Mouse (Mus musculus): ENCODE measurements around the gene Smarcd3. TPM values are rescaled to one million over a fixed set of nuclear protein-coding genes. Genes with fewer than 3 reads are reported as not detected.
"Not testable (repeated sequence)": the region's sequence is repeated elsewhere in the genome, so short reads cannot be mapped to it uniquely, and the experiment has no call there.

The Smarcd3 gene
- polyA plus RNA-seq, 3 experiments from 2014 or later = 0.50 to 1.9 (median 0.69) TPM

DNA sequence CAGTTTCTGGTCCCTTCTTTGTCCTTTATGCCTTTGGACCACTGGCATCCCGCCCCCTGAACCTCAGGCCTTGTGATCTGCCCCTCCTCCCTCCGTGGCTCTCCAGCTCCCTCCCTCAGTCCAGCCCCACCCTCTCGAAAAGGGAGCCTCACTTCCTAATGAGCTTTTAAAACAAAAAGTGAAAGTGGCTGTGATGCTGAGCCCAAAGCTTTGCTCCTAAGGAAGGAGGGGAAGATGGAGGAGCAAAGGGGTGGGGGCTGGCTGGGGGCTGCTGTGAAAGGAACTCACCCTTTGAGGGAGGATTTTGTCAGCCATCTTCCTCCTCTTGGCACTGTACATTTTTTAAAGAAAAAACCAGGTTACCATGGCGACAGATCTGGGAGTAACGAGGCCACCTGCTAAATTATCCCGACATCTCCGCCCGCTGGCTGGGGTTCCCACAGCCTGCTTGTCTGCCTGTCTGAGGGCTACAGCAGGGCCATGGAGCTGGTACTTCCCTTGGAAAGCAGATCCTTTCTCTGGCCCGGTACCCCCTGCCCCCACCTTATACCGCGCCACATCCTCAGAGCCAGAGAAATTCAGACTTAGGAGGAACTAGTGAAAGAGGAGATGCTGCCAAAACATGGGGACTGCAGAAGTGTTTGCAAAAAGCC is 27.6 kb downstream of the Smarcd3 start:
- ATAC-seq = peak; percentile 67

DNA sequence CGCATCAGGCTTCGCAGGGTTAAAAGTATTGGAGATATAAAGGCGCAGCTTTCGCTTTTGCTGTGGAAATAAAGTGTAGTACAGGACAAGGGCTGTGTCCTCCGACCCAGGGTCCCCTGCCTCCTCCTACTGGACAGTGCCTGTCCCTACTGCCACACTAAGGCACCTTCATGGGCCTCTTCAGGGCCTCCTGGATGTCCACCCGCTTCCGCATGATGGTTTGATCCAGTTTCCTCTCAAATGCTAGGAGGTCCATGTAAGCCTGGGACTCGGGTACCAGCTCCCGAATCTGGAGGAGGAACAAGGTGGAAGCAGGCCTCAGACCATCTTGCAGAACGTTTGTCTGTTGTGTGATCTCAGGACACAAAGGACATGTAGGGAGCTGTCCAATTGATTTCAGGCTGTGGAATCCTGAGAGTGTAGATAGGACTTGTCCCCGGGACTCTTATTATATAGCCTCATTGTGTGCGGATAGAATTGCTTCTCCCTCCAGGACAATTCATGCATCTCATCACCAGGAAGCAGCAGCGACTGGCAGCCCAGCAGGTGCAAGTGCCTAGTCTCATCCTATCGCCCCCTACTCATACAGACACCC is 28.3 kb downstream of the Smarcd3 start:
- ATAC-seq = no peak

DNA sequence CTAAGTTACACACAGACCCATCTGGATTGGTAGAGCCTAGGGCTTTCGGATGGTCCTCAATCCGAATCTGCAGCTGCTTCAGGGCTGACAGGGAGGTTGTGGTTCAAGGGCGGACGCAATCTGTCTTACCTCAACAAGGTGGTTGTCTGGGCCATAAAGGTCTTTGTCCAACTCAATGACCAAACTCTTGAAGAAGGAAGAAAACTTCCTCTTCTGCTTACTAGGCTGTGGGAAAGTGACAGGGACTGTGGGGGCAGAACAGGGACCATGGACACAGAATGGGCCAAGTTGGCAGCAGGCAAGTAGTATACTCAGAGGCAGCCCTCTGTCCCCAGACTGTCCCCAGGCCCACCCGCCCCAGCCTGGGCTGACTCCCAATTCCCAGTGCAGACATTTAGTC is 28.9 kb downstream of the Smarcd3 start:
- no peak for ATAC-seq

DNA sequence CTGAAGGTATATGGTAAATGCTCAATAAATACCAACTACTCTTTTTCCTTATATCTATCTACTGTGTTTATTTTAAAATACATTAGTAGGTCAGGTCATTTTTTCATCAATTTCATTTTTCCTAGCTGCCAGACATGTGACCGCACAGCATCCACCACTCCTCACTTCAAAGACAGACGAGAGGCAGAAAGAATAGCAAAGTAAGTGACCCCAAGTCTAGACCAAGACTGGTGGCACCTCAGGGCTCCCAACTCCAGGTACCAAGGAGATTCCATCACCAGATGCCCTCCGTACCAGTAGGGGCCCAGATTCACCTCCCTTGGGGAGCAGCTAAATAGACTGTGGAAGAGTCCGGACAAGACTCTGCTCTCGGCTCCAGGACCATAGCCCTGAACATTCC is 29.9 kb downstream of the Smarcd3 start:
- ATAC-seq = no peak

DNA sequence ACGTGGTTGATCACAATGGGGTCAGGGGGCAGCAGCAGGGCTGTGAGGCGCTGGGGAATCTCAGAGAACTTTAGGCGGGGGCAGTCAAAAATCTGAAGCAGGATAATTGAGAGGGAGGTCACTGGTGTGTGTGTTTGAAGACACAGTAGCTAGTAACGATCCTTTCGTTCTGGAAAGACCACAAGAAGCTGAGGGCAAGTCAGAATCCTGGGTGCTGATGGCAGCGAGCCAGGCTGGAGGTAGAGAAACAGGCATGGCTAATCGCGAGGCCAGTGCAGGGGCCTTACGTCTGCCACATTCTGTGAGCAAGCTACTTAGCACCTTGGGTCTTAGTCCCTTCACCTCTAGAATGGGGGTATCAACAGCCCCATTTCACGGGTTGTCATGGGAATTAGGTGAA is 30.3 kb downstream of the Smarcd3 start:
- ATAC-seq = no peak

DNA sequence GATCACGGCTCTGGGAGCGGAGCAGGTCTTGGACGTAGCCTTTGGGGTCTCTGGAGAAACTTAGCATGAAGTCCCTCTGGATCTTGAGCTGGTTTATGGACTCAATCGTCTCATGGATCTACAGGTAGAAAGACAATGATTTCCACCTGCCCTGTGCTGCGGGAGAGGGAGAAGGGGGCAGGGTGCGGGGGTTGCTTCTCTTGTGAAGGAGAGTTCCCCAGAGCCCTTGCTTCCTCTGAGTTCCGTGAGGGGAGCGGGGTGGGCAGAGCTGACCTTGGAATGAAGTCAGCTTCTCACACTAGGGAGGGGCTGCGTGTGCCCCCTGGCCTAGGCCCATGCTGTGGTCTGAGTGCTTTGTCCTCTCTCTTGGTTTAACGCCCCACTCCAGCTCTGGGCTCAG is 31.0 kb downstream of the Smarcd3 start:
- no peak for ATAC-seq

DNA sequence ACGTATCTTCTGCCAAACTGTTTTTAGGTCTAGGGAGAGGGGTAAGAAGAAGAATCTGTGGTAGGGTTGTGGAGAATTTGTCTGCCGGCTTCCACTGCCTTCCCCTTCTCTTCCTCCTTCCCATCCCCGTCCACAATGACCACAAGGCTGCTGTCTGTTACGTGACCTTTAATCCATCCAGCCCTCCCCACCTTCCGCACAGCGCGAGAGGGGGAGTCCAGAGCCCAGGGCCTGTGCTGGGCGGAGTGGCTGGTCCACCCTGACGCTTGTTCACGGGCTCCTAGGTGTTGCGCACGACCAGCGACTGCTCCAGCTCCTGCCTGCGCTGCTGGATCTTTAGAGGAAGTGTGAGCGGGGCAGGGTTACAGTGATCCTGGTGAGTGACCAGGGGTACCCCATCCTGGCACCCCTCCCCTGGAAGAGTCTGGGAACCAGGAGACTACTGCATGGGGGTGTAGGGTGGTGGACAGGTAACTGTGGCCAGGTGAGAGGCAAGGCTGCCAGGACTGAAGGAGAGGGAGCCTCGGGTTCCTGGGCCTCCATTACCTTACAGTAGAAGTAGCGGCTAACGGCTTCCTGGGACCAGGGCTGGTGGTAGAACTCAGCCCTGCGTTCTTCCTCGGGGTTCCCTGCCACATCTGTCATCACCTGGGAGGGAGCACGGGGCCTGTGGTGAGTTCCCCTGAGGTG is 31.6 kb downstream of the Smarcd3 start:
- no peak for ATAC-seq

DNA sequence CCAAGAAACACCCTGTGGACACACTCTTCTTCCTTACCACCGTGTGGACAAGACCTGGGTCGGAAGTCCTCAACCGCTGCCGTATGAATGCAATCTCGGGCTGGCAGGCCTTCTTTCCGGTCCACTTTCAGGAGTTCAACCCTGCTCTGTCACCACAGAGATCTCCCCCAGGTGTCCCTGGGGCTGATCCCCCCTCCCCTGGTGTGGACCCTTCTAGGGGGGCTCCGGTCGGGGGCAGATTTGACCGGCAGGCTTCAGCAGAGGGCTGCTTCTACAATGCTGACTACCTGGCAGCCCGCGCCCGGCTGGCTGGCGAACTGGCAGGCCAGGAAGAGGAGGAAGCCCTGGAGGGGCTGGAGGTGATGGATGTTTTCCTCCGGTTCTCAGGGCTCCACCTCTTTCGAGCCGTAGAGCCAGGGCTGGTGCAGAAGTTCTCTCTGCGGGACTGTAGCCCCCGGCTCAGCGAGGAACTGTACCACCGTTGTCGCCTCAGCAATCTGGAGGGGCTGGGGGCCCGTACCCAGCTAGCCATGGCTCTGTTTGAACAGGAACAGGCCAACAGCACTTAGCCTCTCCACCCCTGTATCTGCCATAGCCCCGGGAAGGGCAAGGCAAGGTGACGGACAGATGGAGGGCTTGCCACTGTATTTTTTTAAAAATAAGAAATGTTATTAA is 32.3 kb downstream of the Smarcd3 start:
- ATAC-seq = no peak

DNA sequence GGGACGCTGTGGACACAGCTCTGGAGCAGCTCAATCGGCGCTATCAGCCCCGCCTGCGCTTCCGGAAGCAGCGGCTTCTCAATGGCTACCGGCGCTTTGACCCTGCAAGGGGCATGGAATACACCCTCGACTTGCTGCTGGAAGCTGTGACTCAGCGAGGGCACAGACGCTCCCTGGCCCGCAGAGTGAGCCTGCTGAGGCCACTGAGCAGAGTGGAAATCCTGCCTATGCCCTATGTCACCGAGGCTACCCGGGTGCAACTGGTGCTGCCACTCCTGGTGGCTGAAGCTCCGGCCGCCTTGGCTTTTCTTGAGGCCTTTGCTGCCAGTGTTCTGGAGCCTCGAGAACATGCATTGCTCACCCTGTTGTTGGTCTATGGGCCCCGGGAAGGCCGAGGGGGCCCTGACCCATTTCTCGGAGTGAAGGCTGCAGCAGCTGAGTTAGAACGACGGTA is 32.9 kb downstream of the Smarcd3 start:
- ATAC-seq = no peak

DNA sequence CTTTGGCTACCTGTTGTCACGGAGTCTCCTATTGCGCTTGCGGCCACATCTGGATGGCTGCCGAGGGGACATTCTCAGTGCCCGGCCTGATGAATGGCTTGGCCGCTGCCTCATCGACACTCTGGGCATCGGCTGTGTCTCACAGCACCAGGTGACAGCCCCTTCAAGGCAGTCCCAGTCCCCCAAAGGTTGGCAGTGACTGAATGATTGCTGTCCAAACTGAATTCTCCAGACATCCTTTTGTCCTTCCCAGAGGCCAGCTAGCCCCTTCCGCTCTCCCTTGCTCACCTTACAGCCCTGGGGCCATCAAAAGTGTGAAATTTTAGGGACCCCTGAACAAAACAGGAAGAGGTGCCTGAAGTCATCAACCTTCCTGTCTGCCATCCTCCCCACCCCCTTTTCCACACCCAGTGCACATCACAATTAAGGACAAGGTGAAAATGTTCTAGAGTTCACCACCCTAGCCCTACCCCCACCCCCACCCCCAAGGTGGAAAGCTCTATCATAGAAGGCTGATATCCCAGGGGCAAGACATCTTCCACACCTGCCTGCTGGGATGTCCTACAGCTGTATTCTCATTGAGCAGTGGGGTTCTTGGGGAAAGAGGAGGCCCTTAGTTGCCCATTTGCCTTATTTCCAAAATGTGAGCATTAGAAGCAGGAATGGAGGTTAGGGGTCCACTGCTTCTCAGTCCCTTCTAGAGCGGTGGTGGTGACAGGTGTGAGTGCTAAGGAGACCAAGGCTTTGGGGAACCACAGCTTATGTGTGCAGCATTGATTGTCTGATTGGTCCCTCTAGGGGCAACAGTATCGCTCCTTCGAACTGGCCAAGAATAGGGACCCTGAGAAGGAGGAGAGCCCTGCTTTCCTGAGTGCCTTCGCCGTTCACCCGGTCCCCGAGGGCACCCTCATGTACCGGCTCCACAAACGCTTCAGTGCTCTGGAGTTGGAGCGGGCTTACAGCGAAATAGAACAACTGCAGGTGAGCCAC is 34.4 kb downstream of the Smarcd3 start:
- ATAC-seq = no peak

DNA sequence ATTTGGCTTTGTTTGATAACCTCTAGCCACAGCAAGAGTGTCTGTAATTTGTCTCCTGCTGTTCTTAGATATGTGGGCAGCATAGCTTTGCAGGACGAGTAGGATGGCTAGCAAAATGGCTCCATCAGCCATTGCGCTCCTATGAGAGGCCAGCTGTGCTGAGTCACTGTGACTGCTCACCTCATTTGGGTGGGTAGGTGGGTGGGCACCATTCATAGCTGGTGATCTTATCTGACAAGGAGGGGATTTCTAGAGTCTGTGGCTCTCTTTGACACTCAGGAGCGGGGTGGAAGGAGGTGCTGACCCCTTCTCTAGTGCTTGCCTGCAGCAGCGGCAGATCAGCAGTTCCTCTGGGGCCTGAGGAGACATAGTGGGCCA is 37.0 kb downstream of the Smarcd3 start:
- ATAC-seq = no peak

DNA sequence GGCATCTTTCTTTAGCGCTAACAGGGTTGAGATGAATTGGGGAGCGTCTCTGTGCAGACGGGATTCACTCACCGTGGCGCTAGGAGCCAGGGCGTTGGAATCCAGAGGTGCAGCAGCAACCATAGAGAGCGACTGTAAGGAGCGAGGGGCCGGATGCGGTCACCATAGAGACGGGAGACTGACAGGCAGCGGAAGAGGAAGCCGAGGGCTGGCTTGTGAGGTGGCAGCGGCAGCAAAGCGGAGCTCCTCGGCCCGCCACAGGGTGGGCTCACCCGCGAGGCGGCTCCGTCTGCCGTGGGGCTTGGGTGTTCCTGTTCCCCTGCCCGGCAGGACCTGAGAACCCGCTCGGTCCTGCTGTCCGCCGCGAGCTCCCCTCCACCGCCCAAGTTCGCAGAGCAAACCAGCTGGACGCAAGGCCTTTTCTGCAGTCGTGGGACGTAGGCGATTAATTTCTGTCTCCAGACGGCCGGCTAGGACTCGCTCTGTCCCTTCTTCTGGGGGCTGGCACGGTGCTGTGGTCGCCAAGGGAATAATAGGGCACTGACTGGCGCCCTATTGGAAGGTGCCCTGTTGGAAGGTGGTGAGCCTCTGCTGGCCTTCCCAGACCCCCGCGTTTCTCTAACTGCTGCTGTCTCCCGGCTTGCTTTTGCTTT is 37.5 kb downstream of the Smarcd3 start, which contains the start of gene Chpf2:
Gene Chpf2, plus strand, starts transcription at position 195 of the 653 bp plus-strand sequence.
- peak; percentile 100 for ATAC-seq

DNA sequence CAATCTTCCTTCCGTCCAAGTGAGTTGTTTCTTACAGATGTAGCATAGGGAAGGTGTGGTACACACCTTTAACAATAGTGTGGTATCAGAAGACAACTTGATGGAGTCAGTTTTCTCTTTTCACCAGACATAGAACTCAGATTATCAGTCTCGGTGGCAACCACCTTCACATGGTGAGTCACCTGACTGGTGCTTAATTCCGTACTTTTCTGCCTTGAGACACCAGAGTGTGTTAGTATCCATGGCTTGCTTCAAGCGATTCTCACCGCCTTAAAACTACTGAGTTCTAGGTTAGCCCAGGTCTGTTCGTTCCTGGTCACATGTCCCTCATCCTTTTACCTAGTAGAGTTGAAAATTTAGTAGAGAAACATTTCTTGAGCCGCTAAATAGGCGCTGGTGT is 38.1 kb downstream of the Smarcd3 start:
- peak; percentile 49 for ATAC-seq

DNA sequence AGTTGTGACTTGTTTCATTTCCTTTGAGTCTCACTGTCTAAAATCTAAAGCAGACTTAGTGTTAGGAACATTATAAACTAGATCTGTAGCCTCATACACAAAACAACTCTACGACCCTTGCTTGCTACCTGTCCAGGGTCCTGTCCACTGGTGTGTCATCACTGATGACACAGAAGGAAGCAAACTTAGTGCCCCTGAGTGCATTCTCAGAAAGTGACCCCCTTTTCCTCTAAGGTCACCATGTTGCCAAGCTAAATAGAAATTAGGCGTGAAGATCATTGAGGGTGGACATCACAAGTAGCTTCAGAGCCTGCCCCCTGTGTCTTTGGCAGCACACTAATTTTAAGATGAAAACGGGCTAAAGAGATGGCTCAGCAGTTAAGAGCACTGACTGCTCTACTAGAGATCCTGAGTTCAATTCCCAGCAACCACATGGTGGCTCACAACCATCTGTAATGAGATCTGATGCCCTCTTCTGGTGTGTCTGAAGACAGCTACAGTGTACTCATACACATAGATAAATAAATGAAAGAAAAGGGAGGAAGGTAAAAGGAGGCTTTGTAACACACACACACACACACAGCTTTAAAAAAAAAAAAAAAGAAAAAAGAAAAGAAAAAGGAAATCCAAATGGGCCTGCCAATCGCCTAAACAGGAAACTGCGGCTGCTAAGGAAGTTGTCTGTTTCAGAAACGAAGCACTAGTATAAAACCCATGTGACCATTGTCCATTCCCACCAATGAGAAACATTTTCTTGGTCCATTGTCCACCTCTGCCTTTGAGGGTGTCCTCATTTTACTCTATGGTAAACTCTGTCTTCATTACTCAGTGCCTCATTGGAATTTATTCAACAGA is 45.9 kb downstream of the Smarcd3 start:
- ATAC-seq = no peak

DNA sequence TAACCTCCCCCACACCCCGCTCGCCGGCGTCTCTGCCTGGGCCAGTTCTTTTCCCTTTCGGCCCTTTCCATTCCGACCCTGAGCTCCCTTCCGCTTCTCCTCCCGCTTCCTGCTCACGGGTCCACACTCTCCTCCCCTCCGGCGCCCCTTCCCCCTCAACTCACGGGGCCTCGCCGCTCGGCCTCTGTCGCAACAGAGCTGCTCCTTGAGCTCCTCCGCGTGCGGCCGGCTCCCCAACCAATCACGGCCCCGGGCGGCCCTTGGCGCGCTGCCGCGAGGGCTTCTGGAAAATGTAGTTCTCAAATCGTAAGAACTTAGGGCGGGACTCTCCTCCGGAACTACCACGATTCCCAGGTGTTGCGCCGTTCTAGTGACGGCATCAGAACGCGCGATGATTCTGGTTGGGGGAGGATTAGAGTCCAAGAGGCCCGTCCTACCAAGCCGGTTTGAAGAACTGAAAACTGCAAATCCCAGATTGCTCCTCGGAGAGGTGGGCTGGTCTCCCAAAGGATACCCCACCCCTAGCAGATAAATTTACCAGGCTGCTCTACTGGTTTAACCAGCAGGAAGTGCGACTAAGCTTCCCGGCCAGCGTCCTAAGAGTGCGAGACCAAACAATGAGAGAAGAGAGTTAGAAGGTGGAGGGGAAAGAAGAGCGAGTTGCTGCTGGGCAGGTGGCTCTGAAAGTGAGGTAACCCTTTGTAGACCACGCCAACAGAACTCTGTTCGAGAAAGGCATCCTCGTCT is 46.9 kb downstream of the Smarcd3 start, which contains the start of gene Abcf2:
Gene Abcf2, minus strand, starts transcription at position 285 of the 747 bp plus-strand sequence.
- ATAC-seq = peak; percentile 88

DNA sequence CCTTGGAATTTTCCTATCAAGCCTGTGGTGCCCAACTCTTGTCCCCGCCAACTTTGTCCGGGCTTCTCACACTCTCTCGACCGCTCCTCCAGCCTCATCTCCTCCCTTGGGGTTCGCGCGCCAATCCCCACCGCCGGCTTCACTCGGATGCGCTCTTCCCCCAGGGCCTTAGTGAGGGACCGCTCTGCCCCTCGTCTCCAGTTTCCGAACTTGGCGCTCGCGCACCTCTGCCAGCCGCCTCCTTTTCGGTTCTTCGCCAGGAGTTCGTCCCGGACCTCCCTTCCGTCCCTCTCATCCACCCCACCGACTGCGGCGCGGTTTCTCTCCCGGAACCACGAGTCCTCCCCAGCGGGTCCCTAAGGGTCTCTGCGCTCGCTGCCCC is 47.4 kb downstream of the Smarcd3 start:
- peak; percentile 23 for ATAC-seq

DNA sequence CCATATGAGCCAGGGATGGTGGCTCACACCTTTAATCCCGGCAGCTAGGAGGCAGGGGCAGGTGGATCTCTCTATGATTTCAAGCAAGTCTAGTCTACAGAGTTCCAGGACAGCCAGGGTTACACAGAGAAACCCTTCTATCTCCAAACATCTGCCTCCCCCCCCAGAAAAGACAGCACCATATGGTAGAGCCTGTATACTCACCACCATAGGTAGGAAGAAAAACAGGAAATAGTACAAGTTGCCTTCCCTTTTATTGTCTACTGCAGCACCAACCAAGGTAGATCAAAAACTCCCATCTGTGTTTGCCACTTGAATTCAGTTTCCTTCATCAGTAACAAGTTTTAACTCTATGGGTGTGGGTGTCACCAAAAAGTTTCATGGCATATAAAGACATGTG is 48.3 kb downstream of the Smarcd3 start:
- no peak for ATAC-seq

DNA sequence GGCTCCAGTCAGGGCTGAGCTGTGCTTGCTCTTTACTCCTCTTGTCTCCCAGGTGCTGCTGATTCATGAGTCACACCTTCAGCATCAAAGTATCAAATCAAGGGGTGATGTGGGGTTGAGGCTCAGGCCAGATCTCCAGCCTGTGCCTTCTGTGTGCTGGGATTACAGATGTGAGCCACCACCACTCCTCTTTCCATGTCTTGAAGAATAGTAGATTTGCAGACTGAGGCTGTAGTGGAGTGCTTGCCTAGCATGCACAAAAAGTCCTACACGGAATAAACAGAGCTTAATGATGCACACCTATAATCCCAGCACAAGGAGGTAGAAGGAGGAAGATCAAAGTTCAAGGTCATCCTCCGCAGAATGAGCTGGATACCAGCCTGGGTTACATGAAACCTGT is 67.5 kb downstream of the Smarcd3 start, which contains the start of gene 4931409K22Rik:
Gene 4931409K22Rik, minus strand, starts transcription at position 101 of the 400 bp plus-strand sequence.
- ATAC-seq = no peak

DNA sequence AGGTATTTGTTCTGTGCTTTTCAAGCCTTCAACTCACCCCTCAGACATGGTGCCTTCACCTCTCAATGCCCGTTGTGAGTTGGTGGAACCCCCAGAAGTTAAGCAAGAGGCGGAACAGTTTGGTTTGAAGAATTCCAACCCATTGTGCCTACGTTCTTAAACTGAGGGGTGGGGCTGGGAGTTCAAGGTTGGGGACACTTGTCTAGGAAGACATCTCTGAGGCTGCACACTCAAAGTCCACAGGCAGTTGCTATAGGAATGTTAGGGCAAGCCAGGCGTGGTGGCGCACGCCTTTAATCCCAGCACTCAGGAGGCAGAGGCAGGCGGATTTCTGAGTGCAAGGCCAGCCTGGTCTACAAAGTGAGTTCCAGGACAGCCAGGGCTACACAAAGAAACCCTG is 68.9 kb downstream of the Smarcd3 start:
- not testable (repeated sequence) for ATAC-seq
